Mouse (Mus musculus) olfactory bulb, adult 2 months (tissue): ENCODE results near the gene Akr1d1. TPM values are rescaled to one million over a fixed set of nuclear protein-coding genes. Genes with fewer than 3 reads are reported as not detected.

Experiments
- H3K27ac ChIP-seq: fragments of 200-500 bp; 2 replicates; pipeline ENCODE4 v1.5.1; 2012; ENCODE audit warnings: low read depth, low read length; ENCODE audit not compliant: insufficient read depth
- H3K4me1 ChIP-seq: fragments of 200-500 bp; 2 replicates; pipeline ENCODE4 v1.6.1; 2012; ENCODE audit warnings: low read length; ENCODE audit not compliant: control insufficient read depth, insufficient read depth
- H3K4me3 ChIP-seq: fragments of 200-500 bp; 2 replicates; pipeline ENCODE4 v1.5.1; 2012; ENCODE audit warnings: mild to moderate bottlenecking, low read depth, low read length, moderate library complexity; ENCODE audit not compliant: insufficient read depth
- CTCF ChIP-seq: fragments of 200-500 bp; IDR thresholded peaks from 2 replicates; pipeline ENCODE4 v1.5.1; 2012; ENCODE audit warnings: low read depth, mild to moderate bottlenecking, low read length, moderate library complexity; ENCODE audit not compliant: insufficient read depth
- POLR2A ChIP-seq: fragments of 200-500 bp; IDR thresholded peaks from 2 replicates; pipeline ENCODE4 v1.6.1; 2012; ENCODE audit warnings: mild to moderate bottlenecking, low read depth, low read length, moderate library complexity; ENCODE audit not compliant: insufficient read depth
- WGBS: fragments of 180-500 bp; shearing (Covaris S2); methylation state at CpG from one replicate; pipeline ENCODE4 v1.1.7; 2018; 5-methylcytosine and 5-hydroxymethylcytosine counted together
- polyA plus RNA-seq: library from polyadenylated mRNA; stranded (reverse); fragments of >200 nt; gene quantifications from 2 replicates; pipeline ENCODE4 v1.2.4, GENCODE M21; 2012; ENCODE audit warnings: low replicate concordance; ENCODE audit not compliant: missing spikeins, insufficient read depth, insufficient read length

Akr1d1 gene
- polyA plus RNA-seq, 1 experiment, result not detected

DNA sequence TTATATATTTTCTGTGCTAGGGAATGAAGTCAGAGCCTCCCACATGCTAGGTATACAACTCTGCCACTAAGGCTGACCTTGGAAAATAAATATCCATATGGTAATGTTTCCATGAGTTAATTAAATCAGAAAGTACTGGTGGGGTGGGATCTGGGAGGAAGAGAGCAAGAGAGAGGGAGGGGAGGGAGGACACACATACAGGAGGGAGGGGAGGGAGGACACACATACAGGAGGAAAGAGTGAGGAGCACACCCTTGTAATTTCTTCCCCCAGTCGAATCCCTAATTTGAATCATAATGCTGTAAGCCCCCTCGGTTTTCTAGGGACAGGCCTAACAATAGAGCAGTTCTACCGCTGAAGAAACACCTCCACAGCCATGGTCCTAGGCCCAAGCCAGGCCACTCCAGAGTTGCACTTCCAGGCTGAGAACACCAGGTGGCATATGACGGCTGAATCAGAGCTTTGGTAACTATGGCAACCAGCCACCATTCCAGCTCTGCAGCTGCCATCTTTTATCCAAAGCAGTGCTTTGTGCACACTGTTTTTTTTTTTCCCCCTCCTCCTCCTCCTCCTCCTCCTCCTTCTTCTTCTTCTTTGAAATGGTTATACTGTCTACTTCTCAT, 59.5 kb downstream of the Akr1d1 start:
- peaks cover 2% of the 10 kb centered on the region; the same call in 1 of the 2 replicates for H3K4me1 ChIP-seq
- TF ChIP-seq POLR2A (no peak), CTCF (peak; percentile 55)
- H3K27ac ChIP-seq, result no peak overlapping the region
- WGBS, result 14% methylated on average over 4 of the region's 4 CpGs
- no peak overlapping the region for H3K4me3 ChIP-seq

DNA sequence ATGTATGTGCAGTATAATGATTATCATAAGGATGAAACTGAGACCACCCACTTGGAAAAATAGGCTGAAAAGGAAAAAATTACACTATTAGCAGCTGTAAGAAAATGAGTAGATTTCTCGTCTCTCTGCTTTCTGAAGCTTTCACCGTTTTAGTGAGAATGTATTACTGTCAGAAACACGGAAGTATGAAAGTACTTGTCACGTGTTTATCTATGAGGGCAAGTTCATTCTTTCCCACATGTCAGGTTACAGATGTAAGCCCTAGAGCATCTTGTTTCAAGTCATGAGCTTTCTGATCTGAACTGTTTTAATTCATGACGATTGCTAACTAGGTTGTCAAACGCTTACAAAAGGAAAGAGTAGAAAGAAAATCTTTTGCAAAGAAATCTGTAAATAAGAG, 60.8 kb downstream of the Akr1d1 start:
- no peak overlapping the region for H3K4me3 ChIP-seq
- WGBS, result 84% methylated on average over 6 of the region's 6 CpGs
- H3K27ac ChIP-seq, result no peak overlapping the region
- no peak for TF ChIP-seq POLR2A
- peaks cover 2% of the 10 kb centered on the region; the same call in 1 of the 2 replicates for H3K4me1 ChIP-seq

DNA sequence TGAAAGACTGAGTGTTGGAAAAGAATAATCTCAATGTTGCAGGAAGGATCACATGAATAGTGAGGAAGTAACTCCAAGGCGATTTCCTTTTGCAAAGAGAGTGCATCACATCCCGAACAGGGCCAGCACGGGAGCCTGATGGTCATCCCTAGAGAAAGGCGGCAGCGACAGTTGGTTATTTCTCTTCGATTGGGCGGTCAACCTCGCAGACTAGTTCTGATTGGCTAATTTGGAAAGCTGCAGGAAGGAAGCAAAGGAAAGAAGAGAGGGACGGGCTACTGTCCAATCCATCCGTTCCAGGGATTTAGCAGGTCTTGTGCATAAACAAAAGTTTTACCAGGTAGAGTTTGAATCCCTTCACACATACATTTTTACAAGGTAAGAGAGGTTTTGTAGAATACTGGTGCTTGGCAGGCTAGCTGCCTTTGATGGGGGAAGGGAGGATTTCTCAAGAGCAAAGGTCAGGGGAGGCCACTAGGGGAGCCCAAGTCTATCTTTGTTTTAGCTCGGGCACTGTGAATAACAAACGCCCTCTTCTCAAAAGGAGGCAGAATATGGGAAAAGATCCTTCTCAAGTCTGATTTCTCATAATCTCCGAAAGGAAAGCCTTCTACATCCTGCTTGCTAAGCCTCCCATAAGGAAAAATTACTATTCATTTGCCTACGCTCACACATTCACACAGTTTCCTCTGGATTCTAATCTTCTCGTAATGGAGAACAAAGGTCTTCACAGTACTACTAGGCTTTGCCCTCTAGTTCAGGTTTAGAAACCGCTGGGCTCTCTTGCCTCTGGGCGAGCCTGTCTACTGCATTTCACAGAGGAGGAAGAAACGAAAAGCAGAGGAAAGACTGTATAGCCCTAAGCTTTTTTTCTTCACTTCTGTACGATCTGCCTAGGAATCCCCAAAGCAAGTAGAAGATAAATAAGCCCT, 62.4 kb downstream of the Akr1d1 start:
- H3K4me1 ChIP-seq, result peaks cover 2% of the 10 kb centered on the region; the same call in 1 of the 2 replicates
- no peak overlapping the region for H3K27ac ChIP-seq
- TF ChIP-seq POLR2A, result no peak
- no peak for TF ChIP-seq CTCF
- H3K4me3 ChIP-seq, result no peak overlapping the region
- 42% methylated on average over 19 of the region's 19 CpGs for WGBS

DNA sequence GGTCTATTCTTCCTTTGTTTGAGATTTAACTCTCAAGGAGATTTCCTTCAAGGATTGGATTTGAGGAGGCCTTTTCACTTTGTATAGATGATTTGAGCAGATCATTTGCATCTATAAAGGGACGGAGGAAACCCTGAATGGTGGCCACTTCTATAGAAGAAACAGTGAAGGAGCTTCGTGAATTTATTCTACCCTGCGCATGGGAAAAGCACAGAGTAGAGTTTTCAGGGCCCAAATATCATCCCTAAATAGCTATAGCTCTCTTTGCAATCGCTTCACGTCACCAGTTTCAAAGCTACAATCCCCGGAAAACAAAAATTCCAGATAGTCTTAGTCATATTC, 63.0 kb downstream of the Akr1d1 start:
- WGBS, result 46% methylated on average over 6 of the region's 6 CpGs
- no peak overlapping the region for H3K27ac ChIP-seq
- peaks cover 2% of the 10 kb centered on the region; the same call in 1 of the 2 replicates for H3K4me1 ChIP-seq
- no peak overlapping the region for H3K4me3 ChIP-seq
- no peak for TF ChIP-seq POLR2A
- TF ChIP-seq CTCF, result no peak

DNA sequence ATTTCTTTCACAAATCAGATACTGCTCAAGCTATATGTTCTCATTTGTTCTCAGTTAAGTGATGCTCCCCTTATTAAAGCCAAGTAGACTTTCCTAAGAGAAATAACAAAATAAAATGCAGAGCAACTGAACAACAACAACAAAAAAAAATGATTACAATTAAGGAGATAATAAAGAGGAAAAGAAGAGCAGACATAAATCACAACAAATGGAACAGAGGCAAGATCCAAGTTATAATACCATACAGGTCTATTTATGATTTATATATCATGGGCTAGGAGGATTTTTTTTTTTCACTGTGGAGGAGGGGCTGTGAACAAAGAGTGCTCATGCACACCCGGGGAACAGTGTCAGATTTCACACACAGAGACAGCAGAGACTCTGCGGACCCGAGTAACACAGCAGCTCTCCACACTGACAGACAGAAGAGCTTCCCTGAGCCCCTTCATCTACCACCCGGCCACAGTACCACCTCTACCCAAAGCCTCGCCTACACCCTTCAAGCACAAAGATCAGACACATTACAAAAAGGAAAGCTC, 63.6 kb downstream of the Akr1d1 start:
- Histone ChIP-seq H3K4me1 (peaks cover 2% of the 10 kb centered on the region; the same call in 1 of the 2 replicates), H3K27ac (no peak overlapping the region), H3K4me3 (no peak overlapping the region)
- TF ChIP-seq CTCF (no peak), POLR2A (no peak)
- WGBS, result 62% methylated on average over 5 of the region's 5 CpGs

DNA sequence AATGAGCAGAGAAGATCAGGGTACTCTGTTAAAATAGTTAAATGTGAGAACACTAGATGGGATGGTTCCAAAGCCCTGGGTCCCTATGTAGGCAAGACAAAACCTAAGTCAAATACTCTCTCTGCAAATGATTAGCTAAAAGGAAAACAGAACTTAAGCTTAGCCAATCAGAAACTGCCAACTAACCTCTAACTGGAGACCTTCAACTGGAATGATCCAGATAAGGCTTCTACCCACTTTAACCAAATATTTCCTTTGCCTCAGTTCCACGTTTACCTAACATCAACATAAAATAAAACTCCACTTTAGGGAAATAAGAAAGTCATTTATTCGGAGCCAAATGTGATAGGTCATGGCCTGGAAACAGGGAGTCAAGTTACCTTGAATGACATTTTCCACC, 67.1 kb downstream of the Akr1d1 start:
- H3K4me3 ChIP-seq, result no peak overlapping the region
- WGBS, result 87% methylated on average over 2 of the region's 2 CpGs
- no peak overlapping the region for H3K27ac ChIP-seq
- TF ChIP-seq POLR2A (no peak), CTCF (no peak)
- H3K4me1 ChIP-seq, result peaks cover under 1% of the 10 kb centered on the region; the same call in 1 of the 2 replicates

DNA sequence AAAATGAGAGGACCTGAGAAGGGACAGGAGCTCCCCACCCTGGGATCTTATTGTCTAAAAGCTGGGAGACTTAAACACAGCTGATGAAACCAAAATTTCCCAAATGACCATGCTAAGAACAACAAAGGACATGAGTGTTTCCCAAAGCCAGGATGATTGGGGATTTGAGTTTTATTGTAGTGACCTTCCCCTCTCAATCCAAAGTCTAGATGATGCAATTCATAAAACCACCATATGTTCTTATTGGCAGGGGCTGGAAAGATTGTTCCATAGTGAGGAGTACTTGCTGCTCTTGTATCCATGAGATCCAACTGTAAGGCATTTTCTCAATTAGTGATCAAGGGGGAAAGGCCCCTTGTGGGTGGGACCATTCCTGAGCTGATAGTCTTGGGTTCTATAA, 68.1 kb downstream of the Akr1d1 start:
- no peak overlapping the region for H3K4me3 ChIP-seq
- H3K4me1 ChIP-seq, result no peaks in the 10 kb centered on the region; the same call in 1 of the 2 replicates
- no peak for TF ChIP-seq POLR2A
- no peak for TF ChIP-seq CTCF
- no peak overlapping the region for H3K27ac ChIP-seq

DNA sequence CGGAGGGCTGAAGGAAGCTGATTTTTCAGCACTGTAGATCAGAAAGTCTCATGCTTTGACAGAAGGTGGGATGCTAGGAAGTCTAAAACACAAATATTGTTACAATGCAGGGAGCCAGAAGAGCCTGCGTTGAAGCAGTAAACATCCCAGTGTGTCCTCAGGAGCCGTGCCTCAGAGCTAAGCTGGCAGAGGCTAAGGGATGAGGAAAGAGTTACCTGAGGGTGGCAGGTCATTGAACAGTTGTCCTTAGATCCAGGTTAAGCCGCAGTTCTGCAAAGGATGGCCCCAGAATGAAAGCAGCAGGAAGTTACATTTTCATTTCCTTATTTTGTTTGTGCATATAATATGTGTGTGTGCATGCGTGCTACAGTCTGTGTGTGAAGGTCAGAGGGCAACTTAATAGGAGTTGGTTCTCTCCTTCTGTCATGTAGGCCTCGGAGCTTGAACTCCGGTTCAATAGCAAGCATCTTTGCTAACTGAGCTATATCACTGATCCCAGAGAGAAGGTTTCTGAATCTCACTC, 71.1 kb downstream of the Akr1d1 start:
- 82% methylated on average over 7 of the region's 7 CpGs for WGBS
- H3K4me1 ChIP-seq, result no peaks in the 10 kb centered on the region
- TF ChIP-seq CTCF (no peak), POLR2A (no peak)

More for the DNA sequence above, 71.1 kb downstream of the Akr1d1 start:
- no peak overlapping the region for H3K27ac ChIP-seq
- no peak overlapping the region for H3K4me3 ChIP-seq
